Mouse (Mus musculus) kidney, postnatal 0 days (tissue): ENCODE measurements around the gene BC030870. TPM values are rescaled to one million over a fixed set of nuclear protein-coding genes. Genes with fewer than 3 reads are reported as not detected.

Experiments used
- ATAC-seq: fragments of 200-750 bp; cut with Nextera tagmentation; replicated peaks from 2 replicates; pipeline ENCODE4 v1.8.0; 2017; ENCODE audit warnings: low read depth, moderate number of reproducible peaks, moderate TSS enrichment, moderate library complexity; ENCODE audit not compliant: low FRiP score
- DNase-seq: peaks from one replicate; pipeline ENCODE4 v3.0.0-alpha.2; 2016; ENCODE audit warnings: low spot score
- H3K27ac ChIP-seq: fragments of 300-500 bp; sonication (generic); 2 replicates; pipeline ENCODE4 v1.5.1; 2014; ENCODE audit warnings: mild to moderate bottlenecking
- H3K27me3 ChIP-seq: fragments of 300-500 bp; sonication (generic); 2 replicates; pipeline ENCODE4 v1.6.1; 2014; ENCODE audit warnings: low read length, mixed read lengths; ENCODE audit not compliant: insufficient read depth
- H3K36me3 ChIP-seq: fragments of 300-500 bp; sonication (generic); 2 replicates; pipeline ENCODE4 v1.6.1; 2014; ENCODE audit warnings: low read length, mixed read lengths; ENCODE audit not compliant: insufficient read depth
- H3K4me1 ChIP-seq: fragments of 300-500 bp; sonication (generic); replicated peaks from 2 replicates; pipeline ENCODE4 v1.6.1; 2014; ENCODE audit warnings: antibody characterized with exemption, low read length, mixed read lengths; ENCODE audit not compliant: insufficient read depth
- H3K4me2 ChIP-seq: fragments of 300-500 bp; sonication (generic); 2 replicates; pipeline ENCODE4 v1.6.1; 2014; ENCODE audit warnings: mild to moderate bottlenecking, low read length, moderate library complexity, mixed read lengths
- H3K4me3 ChIP-seq: fragments of 300-500 bp; sonication (generic); replicated peaks from 2 replicates; pipeline ENCODE4 v1.5.1; 2014; ENCODE audit warnings: low read depth, low read length
- H3K9ac ChIP-seq: fragments of 300-500 bp; sonication (generic); 2 replicates; pipeline ENCODE4 v1.6.1; 2014; ENCODE audit warnings: low read depth, low read length
- H3K9me3 ChIP-seq: fragments of 300-500 bp; sonication (generic); replicated peaks from 2 replicates; pipeline ENCODE4 v1.6.1; 2016; ENCODE audit warnings: low read length, inconsistent platforms, mixed read lengths
- CTCF ChIP-seq: IDR thresholded peaks from 2 replicates; pipeline ENCODE4 v1.5.1; 2016; ENCODE audit warnings: antibody characterized with exemption, low read depth, mild to moderate bottlenecking, moderate library complexity
- WGBS: fragments of 180-500 bp; shearing (Covaris S2); extraction: QIAGEN DNeasy Blood & Tissue Kit; methylation state at CpG from one replicate; pipeline ENCODE4 v1.1.7; 2014; 5-methylcytosine and 5-hydroxymethylcytosine counted together
- microRNA-seq: library from miRNA; unstranded; fragments of <30 nt; microRNA quantifications from one replicate; pipeline ENCODE4, GENCODE M21; 2016
- polyA plus RNA-seq: library from polyadenylated mRNA; unstranded; fragments of >200 nt; fragmentation: Nextera tagmentation; extraction: Ambion mirVana; gene quantifications from 2 replicates; pipeline ENCODE4 v1.2.1, GENCODE M21; 2015

BC030870 gene
- polyA plus RNA-seq, 1 experiment from 2014 or later, result 0.29 TPM

- no peak overlapping the region for H3K4me3 ChIP-seq
These were observed 75.8 kb downstream of the BC030870 start for GRCm38 (mm10) chr8:65053554-65053953.

DNA sequence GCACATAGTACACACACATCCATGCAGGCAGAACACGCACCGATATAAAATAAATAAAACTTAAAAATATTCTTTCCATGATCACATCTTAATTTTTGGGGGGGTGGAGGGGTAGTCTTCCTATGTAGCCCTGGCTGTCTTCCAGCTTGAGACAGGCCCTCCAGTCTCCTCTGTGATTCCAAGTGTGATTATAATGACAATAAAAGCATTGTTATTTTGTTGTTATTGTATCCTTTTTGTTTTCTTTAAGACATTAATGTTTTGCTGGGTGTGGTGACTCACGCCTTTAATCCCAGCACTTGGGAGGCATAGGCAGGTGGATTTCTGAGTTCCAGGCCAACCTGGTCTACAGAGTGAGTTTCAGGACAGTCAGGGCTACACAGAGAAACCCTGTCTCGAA is 81.6 kb downstream of the BC030870 start:
- Histone ChIP-seq H3K4me2 (no peak overlapping the region), H3K9ac (no peak overlapping the region), H3K4me1 (no peaks in the 10 kb centered on the region), H3K36me3 (no peaks in the 10 kb centered on the region), H3K27me3 (no peaks in the 10 kb centered on the region), H3K27ac (no peak overlapping the region), H3K9me3 (no peaks in the 10 kb centered on the region), H3K4me3 (no peak overlapping the region)
- ATAC-seq, result no peak
- TF ChIP-seq CTCF, result no peak
- no peak for DNase-seq
- 85% methylated on average over 4 of the region's 4 CpGs for WGBS

More at GRCm38 (mm10) chr8:65053554-65053953, 75.8 kb downstream of the BC030870 start:
- H3K27ac ChIP-seq, result no peak overlapping the region
- H3K9ac ChIP-seq, result no peak overlapping the region
- H3K4me2 ChIP-seq, result no peak overlapping the region
- H3K27me3 ChIP-seq, result no peaks in the 10 kb centered on the region
- no peaks in the 10 kb centered on the region for H3K4me1 ChIP-seq
- DNase-seq, result no peak
- no peaks in the 10 kb centered on the region for H3K9me3 ChIP-seq
- TF ChIP-seq CTCF, result no peak
- no peak for ATAC-seq
- no peaks in the 10 kb centered on the region for H3K36me3 ChIP-seq
- 64% methylated on average over 3 of the region's 3 CpGs for WGBS

GRCm38 (mm10) chr8:65047193-65047592 is 82.2 kb downstream of the BC030870 start:
- Histone ChIP-seq H3K4me2 (no peak overlapping the region), H3K9ac (no peak overlapping the region), H3K9me3 (no peaks in the 10 kb centered on the region), H3K4me3 (no peak overlapping the region), H3K27me3 (no peaks in the 10 kb centered on the region), H3K4me1 (no peaks in the 10 kb centered on the region), H3K36me3 (no peaks in the 10 kb centered on the region), H3K27ac (no peak overlapping the region)
- no peak for DNase-seq
- 91% methylated on average over 4 of the region's 4 CpGs for WGBS
- no peak for TF ChIP-seq CTCF
- no peak for ATAC-seq

GRCm38 (mm10) chr8:65046565-65046964 is 82.8 kb downstream of the BC030870 start:
- Histone ChIP-seq H3K4me3 (no peak overlapping the region), H3K36me3 (no peaks in the 10 kb centered on the region), H3K27me3 (no peaks in the 10 kb centered on the region), H3K4me2 (no peak overlapping the region), H3K27ac (no peak overlapping the region), H3K9ac (no peak overlapping the region), H3K9me3 (no peaks in the 10 kb centered on the region), H3K4me1 (no peaks in the 10 kb centered on the region)
- WGBS, result 54% methylated on average over 5 of the region's 5 CpGs
- DNase-seq (no peak), ATAC-seq (no peak)
- no peak for TF ChIP-seq CTCF

DNA sequence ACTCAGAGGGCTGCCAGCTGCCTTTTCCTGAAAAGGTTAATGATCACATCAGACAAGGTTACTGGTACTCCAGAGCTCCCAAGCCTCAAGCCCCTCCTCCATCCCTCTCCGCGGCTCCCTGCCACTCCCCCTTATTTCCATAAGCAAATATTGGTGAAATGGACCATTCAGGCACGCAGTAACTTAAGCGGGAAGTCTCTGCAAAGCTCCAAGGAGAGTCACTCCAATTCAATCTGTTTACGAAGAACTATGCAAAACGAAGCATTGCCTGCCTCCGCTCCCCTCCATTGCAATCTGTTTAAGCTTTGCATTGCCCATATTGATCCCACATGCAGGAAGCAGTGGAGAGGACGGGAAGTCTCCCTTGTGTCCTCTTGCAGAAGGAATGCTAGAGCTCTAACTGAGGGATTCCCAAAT is 92.2 kb downstream of the BC030870 start, which contains the start of gene Apela:
Apela (minus strand) TSS at position 220 of the 417 bp plus-strand sequence.
- DNase-seq (peak; percentile 88), ATAC-seq (peak; percentile 77)
- Histone ChIP-seq H3K4me2 (peak within 1 kb of the TSS; percentile 61), H3K36me3 (no peaks in the 10 kb centered on the region), H3K9ac (no peak within 1 kb of the TSS), H3K4me1 (no peaks in the 10 kb centered on the region; the same call in 1 of the 2 replicates), H3K27me3 (no peaks in the 10 kb centered on the region), H3K9me3 (no peaks in the 10 kb centered on the region), H3K27ac (peak within 1 kb of the TSS; percentile 20), H3K4me3 (peak within 1 kb of the TSS; percentile 22)
- no peak for TF ChIP-seq CTCF
- WGBS, result 0% methylated on average over 8 of the region's 8 CpGs

Small RNAs within 50 kb of the gene (microRNA-seq; reads per million reads assigned to microRNA genes)
- gene Gm24333, result not detected

Other genes with a start within 250 kb of the BC030870 start
- gene Tmem192, start 182.4 kb downstream of the BC030870 start, polyA plus RNA-seq, result 50.0 and 50.3 TPM in 2 replicates
- not detected in 2 replicates for gene Trim75, start 141.7 kb downstream of the BC030870 start, polyA plus RNA-seq
- gene Trim61, start 111.0 kb downstream of the BC030870 start, polyA plus RNA-seq, result 0.22 and 0.53 TPM in 2 replicates
- gene Trim60, start 111.0 kb downstream of the BC030870 start, polyA plus RNA-seq, result 0.07 TPM in 1 of 2 replicates, not detected in the other
- gene Apela, start 92.2 kb downstream of the BC030870 start, polyA plus RNA-seq, result 25.6 and 28.7 TPM in 2 replicates
- not detected in 2 replicates for gene Gm10663, start 54.5 kb downstream of the BC030870 start, polyA plus RNA-seq